8 mouse cellular contexts compared by ENCODE assay signal in genomic region chr19:45783181-45783932, GRCm38 (mm10). TPM values are rescaled to one million over a fixed set of nuclear protein-coding genes. Genes with fewer than 3 reads are reported as not detected.
DNase-seq lines count a peak whose midpoint lies in the region; ATAC-seq lines count a peak whose summit lies in the region.

TSS of gene Mgea5 (minus strand) at chr19:45783837.

- peaks cover 44% of the 10 kb centered on the region for H3K4me1 ChIP-seq in hindbrain, embryonic 15.5 days (replicated peaks)

- H3K4me2 ChIP-seq in hindbrain, embryonic 15.5 days = peak within 1 kb of the TSS; percentile 67

- peak; percentile 98 for ATAC-seq in hindbrain, embryonic 15.5 days (ENCODE audit: low FRiP score, low read depth)

- H3K4me3 ChIP-seq in hindbrain, embryonic 15.5 days = peak within 1 kb of the TSS; percentile 65

- H3K9me3 ChIP-seq in hindbrain, embryonic 15.5 days = no peaks in the 10 kb centered on the region

- peak within 1 kb of the TSS; percentile 95 for H3K27ac ChIP-seq in hindbrain, embryonic 15.5 days (replicated peaks)

- peak within 1 kb of the TSS; percentile 84 for H3K9ac ChIP-seq in hindbrain, embryonic 15.5 days

- H3K27me3 ChIP-seq in hindbrain, embryonic 15.5 days = no peaks in the 10 kb centered on the region

- under 1% methylated on average over 59 of the region's 71 CpGs for WGBS in hindbrain, embryonic 15.5 days

- peak; percentile 99 for DNase-seq in T-cell, adult 2 months (ENCODE audit: low spot score)
- DNase-seq in cerebellum, postnatal 36 days = peak; percentile 98 to 99
- peak; percentile 98 for DNase-seq in frontal cortex, postnatal 36 days (ENCODE audit: low spot score in 2 of 2)
- peak; percentile 98 for DNase-seq in left cerebral cortex, adult 11 months (ENCODE audit: low spot score)
- DNase-seq in lung, postnatal 4 days = peak; percentile 99
- peak; percentile 99 for DNase-seq in retina, postnatal 7 days (ENCODE audit: low read depth, low spot score)
- peak; percentile 98 for DNase-seq in urinary bladder, adult 2 months (ENCODE audit: low spot score)

- peaks cover 5% of the 10 kb centered on the region for H3K36me3 ChIP-seq in hindbrain, embryonic 15.5 days

RNA-seq across cellular contexts. Expression of gene Mgea5, which starts in this region (rescaled TPM):
- polyA plus RNA-seq in hindbrain, embryonic 15.5 days (2015; fragmentation: Nextera tagmentation; extraction: Ambion mirVana) = 79.4 and 85.4 TPM in 2 replicates
- polyA plus RNA-seq in urinary bladder, adult 2 months (2012; rRNA removed) = 74.9 and 76.7 TPM in 2 replicates

Comparison
In these comparisons a context has a peak if more than half of its experiments do, and no peak if none do; other contexts are left out.
1. Peak in every context shown above with its lines: DNase-seq, ATAC-seq, H3K4me3 ChIP-seq and H3K27ac ChIP-seq.